Mouse (Mus musculus): ENCODE data around the gene Nedd9.

- TF ChIP-seq ZC3H11A (IDR thresholded peaks at IDR 0.05; ENCODE audit: low read depth, low read length) (no peak), CTCF (IDR thresholded peaks at IDR 0.05 in 2 of 3, conservative IDR thresholded peaks at IDR 0.05 in 1 of 3; ENCODE audit: control insufficient read depth in 1 of 3, insufficient read depth in 1 of 3, low read depth in 2 of 3, low read length in 3 of 3, poor library complexity in 1 of 3, severe bottlenecking in 1 of 3) (no peak)
Observed at GRCm38 (mm10) chr13:41401775-41402174, 85.4 kb downstream of the Nedd9 start.
